Mouse (Mus musculus) small intestine, adult 2 months (tissue): Measurements from ENCODE around the gene Slc25a20.

Experiments used
- CTCF ChIP-seq: fragments of 200-500 bp; IDR thresholded peaks from 2 replicates; pipeline ENCODE4 v1.5.1; 2012; ENCODE audit warnings: low read depth, mild to moderate bottlenecking, control low read depth, inconsistent platforms, low read length, moderate library complexity, mixed read lengths; ENCODE audit not compliant: insufficient replicate concordance, insufficient read length; ENCODE audit errors: extremely low read depth
- POLR2A ChIP-seq: fragments of 200-500 bp; IDR thresholded peaks from 2 replicates; pipeline ENCODE4 v1.6.1; 2012; ENCODE audit warnings: low read depth, mild to moderate bottlenecking, control low read depth, inconsistent platforms, low read length, moderate library complexity

GRCm38 (mm10) chr9:108673151-108673550 lies 11.3 kb downstream of the Slc25a20 start:
- TF ChIP-seq POLR2A = no peak
- TF ChIP-seq CTCF = peak; percentile 31; the same call in 1 of the 2 replicates
